Mouse (Mus musculus) layer of hippocampus, adult 8-10 months (tissue): ENCODE measurements at regions not wholly inside any gene's neighbourhood (a gene's known extent, or its start where the extent isn't known, plus 50 kb on each side); places are given as distances from the start of the nearest gene placed in this dataset.

Source experiments
- DNase-seq, 2 experiments: peaks; one replicate each; pipeline ENCODE4 v3.0.0; 2022; ENCODE audit warnings: low spot score in 2 of 2

- no peak for DNase-seq
These were observed 69.6 kb downstream of the Cetn3 start for GRCm38 (mm10) chr13:81852309-81852978.

- DNase-seq: peak; percentile 41 to 55
These were observed 73.2 kb downstream of the Cetn3 start for GRCm38 (mm10) chr13:81856072-81856471.

- no peak for DNase-seq
These were observed 77.8 kb downstream of the Cetn3 start for GRCm38 (mm10) chr13:81860683-81861082.

- DNase-seq: peak in 1 of 2 experiments; percentile 17
These were observed 79.2 kb downstream of the Cetn3 start for GRCm38 (mm10) chr13:81861886-81862600.

- no peak for DNase-seq
These were observed 88.3 kb downstream of the Cetn3 start for GRCm38 (mm10) chr13:81871226-81871625.

GRCm38 (mm10) chr13:81885879-81886278 is 103.0 kb downstream of the Cetn3 start:
- no peak for DNase-seq

- no peak for DNase-seq
These were observed 147.4 kb downstream of the Cetn3 start for GRCm38 (mm10) chr13:81930266-81930665.

GRCm38 (mm10) chr13:81931199-81931598 is 148.3 kb downstream of the Cetn3 start:
- DNase-seq: no peak

- no peak for DNase-seq
These were observed 154.2 kb downstream of the Cetn3 start for GRCm38 (mm10) chr13:81937061-81937460.

- peak; percentile 76 to 88 for DNase-seq
These were observed 161.2 kb downstream of the Cetn3 start for GRCm38 (mm10) chr13:81944047-81944446.

- DNase-seq: no peak
These were observed 161.6 kb downstream of the Cetn3 start for GRCm38 (mm10) chr13:81944469-81944868.

- DNase-seq: no peak
These were observed 162.9 kb downstream of the Cetn3 start for GRCm38 (mm10) chr13:81945741-81946140.

GRCm38 (mm10) chr13:81965431-81965830 is 182.6 kb downstream of the Cetn3 start:
- DNase-seq: no peak

- no peak for DNase-seq
These were observed 193.0 kb downstream of the Cetn3 start for GRCm38 (mm10) chr13:81975878-81976277.

GRCm38 (mm10) chr13:81978003-81978402 is 195.1 kb downstream of the Cetn3 start:
- no peak for DNase-seq

GRCm38 (mm10) chr13:81979289-81979688 is 196.4 kb downstream of the Cetn3 start:
- DNase-seq: no peak

GRCm38 (mm10) chr13:81980094-81980493 is 197.2 kb downstream of the Cetn3 start:
- DNase-seq: peak in 1 of 2 experiments; percentile 16

- no peak for DNase-seq
These were observed 199.6 kb downstream of the Cetn3 start for GRCm38 (mm10) chr13:81982491-81982890.

- DNase-seq: no peak
These were observed 217.9 kb downstream of the Cetn3 start for GRCm38 (mm10) chr13:82000681-82001212.

- no peak for DNase-seq
These were observed 223.3 kb downstream of the Cetn3 start for GRCm38 (mm10) chr13:82005929-82006726.

GRCm38 (mm10) chr13:82007222-82007621 is 224.3 kb downstream of the Cetn3 start:
- no peak for DNase-seq

GRCm38 (mm10) chr13:82039623-82040022 is 256.7 kb downstream of the Cetn3 start:
- no peak for DNase-seq
